ENCODE assay signal across 8 mouse cellular contexts in the genomic region with DNA sequence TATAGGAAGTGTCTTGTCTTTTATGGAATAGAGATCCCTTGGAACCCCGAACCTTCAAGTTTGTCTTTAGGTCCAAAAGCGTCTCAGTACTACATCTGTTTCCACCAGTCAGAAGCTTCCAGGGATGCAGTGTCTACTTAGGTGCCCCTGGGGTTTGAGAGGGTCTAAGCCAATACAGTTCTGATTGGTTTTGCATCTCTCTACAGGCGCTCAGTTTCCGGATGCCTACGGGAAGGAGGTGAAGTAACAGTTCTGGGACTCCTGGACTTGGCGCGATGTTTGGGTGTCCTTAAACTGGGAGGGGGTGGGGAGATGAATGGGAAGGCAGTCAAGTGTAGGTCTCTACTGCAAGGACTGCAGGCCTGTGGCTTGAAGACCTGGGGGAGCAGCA. TPM values are rescaled to one million over a fixed set of nuclear protein-coding genes. Genes with fewer than 3 reads are reported as not detected.
DNase-seq lines count a peak whose midpoint lies in the region; ATAC-seq and TF ChIP-seq lines count a peak whose summit lies in the region.

No protein-coding gene starts in this region.

- H3K9ac ChIP-seq in kidney, embryonic 15.5 days, result peak overlapping the region; percentile 61
- peak overlapping the region; percentile 71 for H3K9ac ChIP-seq in hindbrain, postnatal 0 days (replicated peaks; ENCODE audit: low read length)

- H3K4me1 ChIP-seq in kidney, embryonic 15.5 days, result peaks cover 46% of the 10 kb centered on the region
- H3K4me1 ChIP-seq in bone marrow macrophage, adult 2 months (ENCODE audit: control insufficient read depth, insufficient read depth, low read length), result peaks cover 14% of the 10 kb centered on the region
- H3K4me1 ChIP-seq in hindbrain, postnatal 0 days (ENCODE audit: insufficient read depth, low read length), result peaks cover 14% of the 10 kb centered on the region
- H3K4me1 ChIP-seq in megakaryocyte, embryonic 14.5 days, result peaks cover 62% of the 10 kb centered on the region

- peak overlapping the region; percentile 90 for H3K27ac ChIP-seq in kidney, embryonic 15.5 days
- H3K27ac ChIP-seq in bone marrow macrophage, adult 2 months (ENCODE audit: insufficient read depth, low read depth, low read length), result peak overlapping the region; percentile 62
- peak overlapping the region; percentile 88 for H3K27ac ChIP-seq in hindbrain, postnatal 0 days

- 0 out of 2 replicates have a peak, but pooled peaks cover 7% of the 10 kb centered on the region for H3K36me3 ChIP-seq in kidney, embryonic 15.5 days
- H3K36me3 ChIP-seq in hindbrain, postnatal 0 days (ENCODE audit: insufficient read depth, low read length), result no peaks in the 10 kb centered on the region
- peaks cover 8% of the 10 kb centered on the region for H3K36me3 ChIP-seq in megakaryocyte, embryonic 14.5 days (replicated peaks; ENCODE audit: low read length)

- 2% methylated on average over 7 of the region's 7 CpGs for WGBS in kidney, embryonic 15.5 days
- WGBS in hindbrain, postnatal 0 days, result 0% methylated on average over 7 of the region's 7 CpGs

- peaks cover 17% of the 10 kb centered on the region for H3K27me3 ChIP-seq in kidney, embryonic 15.5 days
- no peaks in the 10 kb centered on the region for H3K27me3 ChIP-seq in hindbrain, postnatal 0 days (ENCODE audit: insufficient read depth, low read length)
- H3K27me3 ChIP-seq in megakaryocyte, embryonic 14.5 days (replicated peaks), result peaks cover 34% of the 10 kb centered on the region

- no peak for DNase-seq in kidney, postnatal 14 days
- no peak for DNase-seq in hindbrain, postnatal 0 days (ENCODE audit: low spot score)
- DNase-seq in spleen, postnatal 36 days (ENCODE audit: low spot score in 2 of 2), result no peak
- DNase-seq in thymus, postnatal 4 days, result no peak
- no peak for DNase-seq in right cerebral cortex, postnatal 25 days

- H3K4me3 ChIP-seq in kidney, embryonic 15.5 days (replicated peaks), result peak overlapping the region; percentile 74
- peak overlapping the region; percentile 74 for H3K4me3 ChIP-seq in bone marrow macrophage, adult 2 months (ENCODE audit: insufficient read depth, low read length)
- peak overlapping the region; percentile 72 for H3K4me3 ChIP-seq in hindbrain, postnatal 0 days (ENCODE audit: low read length)
- H3K4me3 ChIP-seq in megakaryocyte, embryonic 14.5 days (replicated peaks), result peak overlapping the region; percentile 93

- TF ChIP-seq POLR2A in bone marrow macrophage, adult 2 months (IDR thresholded peaks at IDR 0.05; ENCODE audit: borderline replicate concordance, low read depth, low read length), result no peak

- no peak for ATAC-seq in kidney, embryonic 15.5 days (replicated peaks; ENCODE audit: low FRiP score)
- no peak for ATAC-seq in hindbrain, postnatal 0 days

- no peaks in the 10 kb centered on the region for H3K9me3 ChIP-seq in kidney, embryonic 15.5 days (replicated peaks)
- H3K9me3 ChIP-seq in hindbrain, postnatal 0 days (ENCODE audit: low read length), result no peaks in the 10 kb centered on the region
- H3K9me3 ChIP-seq in megakaryocyte, embryonic 14.5 days, result no peaks in the 10 kb centered on the region

- peak overlapping the region; percentile 97 for H3K4me2 ChIP-seq in kidney, embryonic 15.5 days
- peak overlapping the region; percentile 86 for H3K4me2 ChIP-seq in hindbrain, postnatal 0 days (ENCODE audit: low read depth, low read length)

- no peak for TF ChIP-seq CTCF in bone marrow macrophage, adult 2 months (IDR thresholded peaks at IDR 0.05; ENCODE audit: low read depth, low read length)
- TF ChIP-seq CTCF in hindbrain, postnatal 0 days (IDR thresholded peaks at IDR 0.05; ENCODE audit: low read depth), result no peak

RNA-seq across cellular contexts. Expression of a gene that starts 0.4 kb away (rescaled TPM):
- 409 and 443 TPM in 2 replicates for polyA plus RNA-seq in kidney, embryonic 15.5 days (2015; fragmentation: Nextera tagmentation; extraction: Ambion mirVana)
- 253 and 279 TPM in 2 replicates for polyA plus RNA-seq in bone marrow macrophage, adult 2 months (2012; ENCODE audit: insufficient read depth, insufficient read length, missing spikeins)
- total RNA-seq in hindbrain, postnatal 0 days (2014; rRNA removed), result 119 and 153 TPM in 2 replicates
- 435 and 439 TPM in 2 replicates for polyA plus RNA-seq in hindbrain, postnatal 0 days (2015; fragmentation: Nextera tagmentation; extraction: Ambion mirVana)
- 742 and 1,105 TPM in 2 replicates for polyA plus RNA-seq in megakaryocyte, embryonic 14.5 days (2012; ENCODE audit: insufficient read depth, low replicate concordance)

RNA-seq across cellular contexts. Expression of a gene that starts 1.1 kb away (rescaled TPM):
- 5.6 and 7.6 TPM in 2 replicates for polyA plus RNA-seq in kidney, embryonic 15.5 days (2015; fragmentation: Nextera tagmentation; extraction: Ambion mirVana)
- polyA plus RNA-seq in bone marrow macrophage, adult 2 months (2012; ENCODE audit: insufficient read depth, insufficient read length, missing spikeins), result 9.9 and 10.9 TPM in 2 replicates
- 126 and 130 TPM in 2 replicates for total RNA-seq in hindbrain, postnatal 0 days (2014; rRNA removed)
- 20.8 and 22.3 TPM in 2 replicates for polyA plus RNA-seq in hindbrain, postnatal 0 days (2015; fragmentation: Nextera tagmentation; extraction: Ambion mirVana)
- 4.9 and 17.7 TPM in 2 replicates for polyA plus RNA-seq in megakaryocyte, embryonic 14.5 days (2012; ENCODE audit: insufficient read depth, low replicate concordance)

RNA-seq across cellular contexts. Expression of a gene that starts 7.5 kb away (rescaled TPM):
- 96.5 and 105 TPM in 2 replicates for polyA plus RNA-seq in kidney, embryonic 15.5 days (2015; fragmentation: Nextera tagmentation; extraction: Ambion mirVana)
- polyA plus RNA-seq in bone marrow macrophage, adult 2 months (2012; ENCODE audit: insufficient read depth, insufficient read length, missing spikeins), result 58.6 and 68.1 TPM in 2 replicates
- 24.7 and 26.3 TPM in 2 replicates for total RNA-seq in hindbrain, postnatal 0 days (2014; rRNA removed)
- 32.2 and 33.4 TPM in 2 replicates for polyA plus RNA-seq in hindbrain, postnatal 0 days (2015; fragmentation: Nextera tagmentation; extraction: Ambion mirVana)
- 41.3 and 79.4 TPM in 2 replicates for polyA plus RNA-seq in megakaryocyte, embryonic 14.5 days (2012; ENCODE audit: insufficient read depth, low replicate concordance)

RNA-seq across cellular contexts. Expression of a gene that starts 16.7 kb away (rescaled TPM):
- polyA plus RNA-seq in kidney, embryonic 15.5 days (2015; fragmentation: Nextera tagmentation; extraction: Ambion mirVana), result 0.14 and 0.32 TPM in 2 replicates
- not detected in 2 replicates for polyA plus RNA-seq in bone marrow macrophage, adult 2 months (2012; ENCODE audit: insufficient read depth, insufficient read length, missing spikeins)
- not detected in 2 replicates for total RNA-seq in hindbrain, postnatal 0 days (2014; rRNA removed)
- polyA plus RNA-seq in hindbrain, postnatal 0 days (2015; fragmentation: Nextera tagmentation; extraction: Ambion mirVana), result 0.28 and 0.40 TPM in 2 replicates
- not detected in 2 replicates for polyA plus RNA-seq in megakaryocyte, embryonic 14.5 days (2012; ENCODE audit: insufficient read depth, low replicate concordance)

RNA-seq across cellular contexts. Expression of a gene that starts 19.8 kb away (rescaled TPM):
- 5.8 and 7.3 TPM in 2 replicates for polyA plus RNA-seq in kidney, embryonic 15.5 days (2015; fragmentation: Nextera tagmentation; extraction: Ambion mirVana)
- not detected in 2 replicates for polyA plus RNA-seq in bone marrow macrophage, adult 2 months (2012; ENCODE audit: insufficient read depth, insufficient read length, missing spikeins)
- total RNA-seq in hindbrain, postnatal 0 days (2014; rRNA removed), result not detected in 2 replicates
- polyA plus RNA-seq in hindbrain, postnatal 0 days (2015; fragmentation: Nextera tagmentation; extraction: Ambion mirVana), result 0.15 TPM in 1 of 2 replicates, not detected in the other
- not detected in 2 replicates for polyA plus RNA-seq in megakaryocyte, embryonic 14.5 days (2012; ENCODE audit: insufficient read depth, low replicate concordance)
